Mouse (Mus musculus) testis, adult 10 weeks (tissue): ENCODE results near the gene Gm9789. TPM values are rescaled to one million over a fixed set of nuclear protein-coding genes. Genes with fewer than 3 reads are reported as not detected.

Source experiments
- polyA plus RNA-seq: library from polyadenylated mRNA; stranded (reverse); fragments of 350-450 nt; fragmentation: Illumina TruSeq; extraction: RNeasy Lipid Tissue Mini Kit (QIAGEN cat#74804); gene quantifications from one replicate; pipeline ENCODE4 v1.2.3, GENCODE M21; 2014; ENCODE audit warnings: low read depth, low replicate concordance

The Gm9789 gene
- 5.7 TPM for polyA plus RNA-seq

DNA sequence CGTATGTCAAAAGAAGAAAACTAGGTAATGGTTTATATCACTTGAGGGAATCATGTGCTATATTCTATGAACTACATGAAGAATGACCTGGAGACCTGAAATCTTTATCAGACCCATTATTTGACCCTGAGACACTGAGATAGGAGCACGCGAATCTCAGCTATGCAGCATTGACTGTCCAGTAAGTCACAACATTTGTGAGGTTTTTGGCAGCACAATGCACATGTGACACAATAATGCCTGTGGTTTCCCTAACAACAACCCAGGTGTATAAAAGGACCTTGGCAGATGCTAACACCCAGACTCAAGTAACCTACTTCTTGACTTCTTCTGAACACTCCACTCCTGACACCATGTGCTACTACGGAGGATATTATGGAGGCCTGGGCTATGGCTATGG, at the start of gene Gm9789:
Gene Gm9789 (plus strand): TSS at position 301 of the 400 bp plus-strand sequence.

DNA sequence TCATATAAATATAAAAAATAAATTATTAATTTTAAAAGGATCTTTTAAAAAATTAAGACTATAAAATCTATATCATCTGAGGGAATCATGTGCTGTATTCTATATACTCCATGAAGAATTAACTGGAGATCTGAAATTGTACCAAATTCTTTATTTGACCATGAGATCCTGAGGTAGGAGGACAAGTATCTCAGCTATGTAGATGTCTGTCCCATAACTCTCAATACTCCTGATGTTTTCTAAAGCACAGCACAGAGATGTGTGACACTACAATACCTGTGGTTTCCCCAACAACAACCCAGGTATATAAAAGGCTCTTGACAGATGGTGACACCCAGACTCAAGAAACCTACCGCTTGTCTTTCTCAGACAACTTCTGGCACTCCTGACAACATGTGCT, 17.2 kb upstream of the Gm9789 start, which contains the start of gene Gm6358:
Gene Gm6358 (plus strand): TSS at position 301 of the 400 bp plus-strand sequence.

DNA sequence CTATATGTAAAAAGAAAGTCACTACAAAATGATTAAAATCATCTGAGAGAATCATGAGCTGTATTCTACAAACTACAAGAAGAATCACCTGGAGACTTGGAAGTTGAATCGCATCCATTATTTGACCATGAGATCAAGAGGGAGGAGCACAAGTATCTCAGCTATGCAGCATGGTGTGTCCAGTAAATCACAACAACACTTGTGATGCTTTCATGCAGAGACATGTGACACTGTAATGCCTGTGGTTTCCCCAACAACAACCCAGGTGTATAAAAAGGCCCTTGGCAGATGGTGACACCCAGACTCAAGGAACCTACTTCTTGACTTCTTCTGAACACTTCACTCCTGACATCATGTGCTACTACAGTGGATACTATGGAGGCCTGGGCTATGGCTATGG, 7.0 kb upstream of the Gm9789 start, which contains the start of gene Gm10061:
Gene Gm10061 (plus strand): TSS at position 301 of the 400 bp plus-strand sequence.

DNA sequence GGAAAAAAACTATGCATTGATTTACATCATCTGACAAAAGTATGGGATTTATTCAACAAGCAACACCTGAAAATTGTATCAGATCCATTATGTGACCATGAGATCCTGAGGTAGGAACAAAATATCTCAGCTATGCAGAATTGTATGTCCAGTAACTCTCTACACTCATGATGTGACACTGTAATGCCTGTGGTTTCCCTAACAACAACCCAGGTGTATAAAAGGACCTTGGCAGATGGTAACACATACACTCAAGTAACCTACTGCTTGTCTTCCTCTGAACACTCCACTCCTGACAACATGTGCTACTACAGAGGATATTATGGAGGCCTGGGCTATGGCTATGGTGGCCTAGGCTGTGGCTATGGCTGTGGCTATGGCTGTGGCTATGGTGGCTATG, 11.4 kb downstream of the Gm9789 start, which contains the start of gene Gm7735:
Gene Gm7735 (plus strand): TSS at position 301 of the 400 bp plus-strand sequence.

DNA sequence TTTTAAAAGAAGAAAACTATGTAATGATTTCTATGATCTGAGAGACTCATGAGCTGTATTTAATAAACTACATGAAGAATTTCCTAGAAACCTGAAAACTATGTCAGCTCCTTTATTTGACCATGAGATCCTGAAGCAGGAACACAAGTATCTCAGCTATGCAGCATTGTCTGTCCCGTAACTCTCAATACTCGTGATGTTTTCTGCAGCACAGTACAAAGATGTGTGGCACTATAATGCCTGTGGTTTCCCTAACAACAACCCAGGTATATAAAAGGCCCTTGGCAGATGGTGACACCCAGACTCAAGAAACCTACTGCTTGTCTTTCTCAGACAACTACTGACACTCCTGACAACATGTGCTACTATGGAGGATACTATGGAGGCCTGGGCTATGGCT, 16.7 kb downstream of the Gm9789 start, which contains the start of gene 1110057P08Rik:
Gene 1110057P08Rik (plus strand): TSS at position 301 of the 400 bp plus-strand sequence.

DNA sequence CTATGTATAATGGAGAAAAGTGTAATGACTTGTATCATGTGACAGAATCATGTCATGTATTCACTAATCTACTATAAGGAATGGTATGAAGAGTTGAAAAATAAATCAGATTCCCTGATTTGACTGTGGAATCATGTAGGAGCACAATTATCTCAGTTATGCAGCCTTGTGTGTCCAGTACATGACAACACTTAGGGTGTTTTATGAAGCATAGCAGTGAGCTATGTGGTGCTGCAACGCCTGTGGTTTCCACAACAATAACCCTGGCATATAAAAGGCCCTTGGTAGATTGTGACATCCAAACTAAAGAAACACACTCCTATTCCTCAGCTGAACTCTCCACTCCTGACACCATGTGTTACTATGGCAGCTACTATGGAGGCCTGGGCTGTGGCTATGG, 47.8 kb downstream of the Gm9789 start, which contains the start of gene Krtap20-2:
Gene Krtap20-2 (plus strand): TSS at position 301 of the 400 bp plus-strand sequence.

Other genes starting within 250 kb of the Gm9789 start
- not detected for gene Krtap19-9b, start 225.7 kb upstream of the Gm9789 start, polyA plus RNA-seq
- gene Krtap16-3, start 195.1 kb upstream of the Gm9789 start, polyA plus RNA-seq: not detected
- gene Krtap22-2, start 147.2 kb upstream of the Gm9789 start, polyA plus RNA-seq: not detected
- gene Gm10229, start 142.7 kb upstream of the Gm9789 start, polyA plus RNA-seq: not detected
- not detected for gene Krtap6-1, start 126.3 kb upstream of the Gm9789 start, polyA plus RNA-seq
- not detected for gene Gm10228, start 116.5 kb upstream of the Gm9789 start, polyA plus RNA-seq
- not detected for gene Krtap6-5, start 110.1 kb upstream of the Gm9789 start, polyA plus RNA-seq
- 0.45 TPM for gene 1110025L11Rik, start 94.0 kb upstream of the Gm9789 start, polyA plus RNA-seq
- gene Krtap6-3, start 73.9 kb upstream of the Gm9789 start, polyA plus RNA-seq: not detected
- not detected for gene Gm6358, start 17.1 kb upstream of the Gm9789 start, polyA plus RNA-seq
- not detected for gene Gm10061, start 6.9 kb upstream of the Gm9789 start, polyA plus RNA-seq
- gene Gm7735, start 11.5 kb downstream of the Gm9789 start, polyA plus RNA-seq: not detected
- gene 1110057P08Rik, start 16.8 kb downstream of the Gm9789 start, polyA plus RNA-seq: not detected
- gene Krtap20-2, start 47.9 kb downstream of the Gm9789 start, polyA plus RNA-seq: not detected
- not detected for gene Krtap21-1, start 245.9 kb downstream of the Gm9789 start, polyA plus RNA-seq